Mouse (Mus musculus) left cerebral cortex, postnatal 25 days (tissue): ENCODE results near the gene Fgr. TPM values are rescaled to one million over a fixed set of nuclear protein-coding genes. Genes with fewer than 3 reads are reported as not detected.

Experiments used
- DNase-seq, 2 experiments: peaks; one replicate each; pipeline ENCODE4 v3.0.0; 2022; ENCODE audit warnings: low spot score in 2 of 2, mixed read lengths in 1 of 2
- intact Hi-C: fragments of 180-260 bp; cut with DNase I; formaldehyde crosslinking; loops from one replicate; pipeline ENCODE4 v1.15.1; 2025
- total RNA-seq, 2 experiments: library from RNA; stranded (reverse); gene quantifications; 2 replicates each; pipeline ENCODE4 v1.2.3; 2021

The Fgr gene
- total RNA-seq, 2 experiments from 2014 or later = 0.18 to 0.25 TPM

DNA sequence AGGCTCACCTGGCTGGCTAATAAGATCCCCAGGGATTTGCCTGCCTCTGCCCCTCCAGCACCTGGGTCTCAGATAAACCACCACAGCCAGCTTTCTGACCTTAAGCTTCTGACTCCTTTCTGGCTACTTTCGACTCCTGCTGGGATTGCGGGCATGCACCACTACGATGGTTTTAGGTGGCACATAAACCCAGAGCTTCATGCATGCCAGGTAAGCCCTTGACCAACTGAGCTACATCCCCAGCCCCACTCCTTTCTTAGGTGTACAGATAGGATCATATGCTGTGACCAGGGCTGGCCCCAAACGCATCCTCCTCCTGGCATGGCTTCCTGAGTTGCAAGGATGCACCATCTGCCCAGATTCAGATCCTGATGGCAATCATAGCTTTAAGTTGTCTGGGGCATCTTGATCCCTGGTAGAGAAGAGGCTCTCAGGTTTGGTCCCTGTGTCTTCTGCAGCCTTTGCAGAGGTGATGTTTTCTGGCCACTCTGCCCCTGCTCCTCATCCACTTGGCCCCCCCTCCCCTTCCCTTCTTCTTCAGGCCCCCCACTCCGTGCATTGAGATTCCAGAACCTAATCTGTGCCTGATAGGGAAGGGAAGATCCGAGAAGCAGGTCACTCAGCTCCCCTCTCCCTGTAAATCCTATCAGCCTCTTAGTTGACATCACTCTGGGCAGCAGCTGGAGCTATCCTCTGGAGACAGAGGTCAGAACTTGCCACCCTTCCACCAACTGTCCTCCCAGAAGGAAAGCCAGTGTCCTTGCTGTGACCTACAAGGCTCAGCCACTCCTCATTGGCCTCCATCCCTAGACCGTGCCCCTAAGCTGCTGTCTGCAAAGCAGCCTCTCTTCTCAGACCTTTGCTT, 19.1 kb upstream of the Fgr start:
- DNase-seq = no peak
- intact Hi-C loops = loop anchor here (5.0 kb wide), 1 partner anchor 33 kb away; no protein-coding TSS in a partner anchor

DNA sequence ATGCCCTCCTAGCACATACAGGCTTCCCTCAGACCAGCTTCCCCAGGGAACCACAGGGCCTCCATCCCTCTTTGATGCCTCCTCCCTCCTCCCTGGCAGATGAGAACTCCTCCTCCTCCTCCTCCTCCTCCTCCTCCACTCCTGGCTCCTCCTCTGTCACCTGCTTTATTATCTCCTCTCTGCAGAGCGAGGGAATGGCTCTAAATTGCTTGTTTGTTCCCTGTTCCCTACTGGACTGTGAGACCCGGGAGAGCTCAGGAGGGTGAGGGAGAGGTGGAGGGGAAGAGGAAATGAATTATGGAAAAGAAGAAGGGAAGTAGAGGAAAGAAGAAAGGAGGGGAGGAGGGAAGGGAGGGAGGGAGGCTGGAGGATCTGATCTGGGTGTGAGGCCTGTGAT, 18.5 kb upstream of the Fgr start:
- intact Hi-C loops = no loop called here
- DNase-seq = no peak

DNA sequence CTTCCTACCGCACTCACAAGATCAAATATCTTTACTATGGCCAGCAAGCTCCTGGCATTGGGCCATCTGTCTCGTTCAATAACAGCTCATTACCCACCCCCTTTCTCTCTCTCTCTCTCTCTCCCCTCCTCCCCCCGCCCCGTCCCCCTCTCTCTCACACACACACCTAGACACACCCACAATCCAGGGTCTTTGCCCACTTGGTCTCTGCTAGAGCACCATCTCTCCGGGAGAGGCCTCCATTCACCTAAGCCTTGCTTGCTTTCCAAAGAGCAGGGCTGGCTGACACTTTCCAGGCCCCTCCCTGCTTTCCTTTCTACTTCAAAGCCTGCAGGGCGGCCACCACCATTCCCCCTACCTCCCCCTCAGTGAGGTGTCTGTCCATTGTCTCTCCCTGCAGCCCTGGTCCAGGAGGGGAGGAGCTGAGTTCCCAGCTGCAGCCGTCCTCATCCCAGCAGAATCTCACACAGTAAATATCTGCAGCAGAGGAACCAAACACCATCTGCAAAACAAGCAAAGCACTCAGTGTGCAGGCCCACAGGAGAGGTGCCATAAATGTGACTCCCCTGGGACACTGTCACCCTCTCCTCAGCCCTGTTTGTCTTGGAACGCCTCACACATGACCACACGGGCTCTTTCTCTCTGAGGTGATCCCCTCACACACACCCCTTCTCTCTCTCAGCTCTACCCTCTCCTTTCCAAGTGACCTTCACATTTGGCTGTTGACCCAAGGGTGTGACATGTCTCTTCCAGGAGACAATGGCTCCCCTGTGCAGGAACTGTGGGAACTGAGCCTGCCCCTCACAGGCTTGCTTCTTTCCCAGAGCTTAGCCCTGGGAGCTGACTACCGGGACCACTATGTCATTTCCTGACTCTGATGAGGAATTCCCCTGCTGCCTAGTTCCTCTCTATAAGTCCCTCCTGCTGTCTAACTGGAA, 14.9 kb upstream of the Fgr start:
- no peak for DNase-seq
- intact Hi-C loops = no loop called here

DNA sequence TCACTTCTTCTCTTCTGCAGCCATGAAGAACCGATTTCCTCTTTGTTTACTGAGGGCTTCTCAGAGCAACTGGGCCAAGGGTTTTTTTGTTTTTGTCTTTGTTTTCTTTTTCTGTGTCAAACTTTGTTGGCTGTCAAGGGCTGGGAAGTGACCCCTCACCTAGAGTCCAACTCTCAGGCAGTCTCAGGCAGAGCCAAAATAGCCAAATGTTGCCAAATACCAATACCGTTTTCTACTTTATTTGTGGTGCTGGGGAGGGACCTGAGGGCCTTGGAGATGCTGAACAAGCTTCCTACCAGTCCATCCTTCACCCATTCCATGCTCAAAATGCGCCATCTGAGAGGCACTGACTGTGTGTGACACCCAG, 14.2 kb upstream of the Fgr start:
- intact Hi-C loops = no loop called here
- DNase-seq = no peak

DNA sequence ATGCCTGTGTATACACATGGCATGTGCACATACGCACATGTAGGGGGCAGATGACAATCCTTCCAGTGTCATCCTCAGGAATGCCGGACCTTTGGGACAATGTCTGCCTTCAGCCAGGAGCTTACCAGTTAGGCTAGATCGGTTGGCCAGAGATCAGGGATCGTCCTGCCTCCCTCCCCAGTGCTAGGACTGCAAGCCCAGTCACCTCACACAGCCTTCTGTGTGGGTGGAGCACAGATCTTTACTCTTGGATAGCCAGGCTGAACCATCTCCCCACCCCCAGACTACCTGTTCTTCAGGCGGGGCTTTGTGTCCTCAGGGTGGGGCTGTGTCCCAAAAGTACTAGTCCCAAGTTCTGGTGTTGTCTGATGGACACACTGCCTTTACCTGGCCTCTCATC, 13.6 kb upstream of the Fgr start:
- intact Hi-C loops = no loop called here

DNA sequence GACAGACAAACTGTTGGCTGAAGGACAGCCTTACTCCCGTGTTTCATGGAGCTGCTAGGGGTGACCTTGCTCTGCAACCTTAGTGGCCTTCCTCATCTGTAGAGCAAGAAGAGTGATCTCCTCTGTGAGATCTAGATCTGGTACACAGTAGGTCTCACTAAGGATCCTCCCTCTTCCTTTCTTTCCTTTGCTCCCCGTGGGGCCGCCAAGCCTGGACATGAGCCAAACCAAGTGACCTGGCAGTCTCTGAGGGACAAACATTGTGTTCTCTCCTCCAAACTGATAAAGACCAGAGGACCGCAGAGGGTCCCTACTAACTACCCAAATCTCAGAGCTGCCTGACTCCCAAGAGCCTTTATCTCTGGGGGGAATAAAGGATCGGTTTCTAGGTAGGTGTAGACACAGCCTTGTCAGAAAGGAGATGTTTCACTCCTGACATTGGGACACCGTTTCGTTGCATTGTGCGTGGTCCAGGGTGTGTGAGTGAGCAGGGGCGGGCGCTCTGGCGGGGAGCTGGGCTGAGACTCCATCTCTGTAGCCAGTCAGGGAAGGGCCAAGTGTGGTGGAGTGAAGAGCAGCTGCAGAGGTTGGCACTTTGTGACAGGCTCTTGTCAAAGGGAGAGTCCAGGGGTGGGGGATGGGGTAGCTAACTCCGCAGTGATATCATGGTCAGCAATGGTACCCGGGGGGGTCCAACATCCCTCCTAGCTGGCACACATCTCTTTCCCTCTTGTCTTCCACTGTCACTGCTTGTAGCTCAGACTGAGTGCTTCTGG, 12.8 kb upstream of the Fgr start:
- DNase-seq = no peak
- intact Hi-C loops = no loop called here

More for the DNA sequence above, 13.6 kb upstream of the Fgr start:
- no peak for DNase-seq

DNA sequence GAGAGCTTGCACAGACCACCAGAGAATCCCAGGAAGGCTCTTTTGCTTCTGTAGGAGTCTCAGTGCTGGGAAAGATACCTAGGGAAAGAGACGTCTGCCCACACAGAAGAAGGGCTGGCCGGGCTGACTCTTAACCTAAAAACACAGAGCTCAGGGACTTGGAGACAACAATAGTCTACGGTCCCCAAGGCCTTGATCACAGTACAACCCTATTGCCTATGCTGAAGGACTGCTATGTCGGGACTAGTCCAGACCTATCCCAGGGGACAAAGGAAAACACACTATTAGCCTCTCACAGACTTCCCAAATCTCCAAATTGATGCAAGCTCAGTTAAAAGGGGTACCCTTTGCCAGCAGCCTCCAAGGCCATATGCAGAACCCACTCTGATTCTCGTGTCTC, 12.0 kb upstream of the Fgr start:
- DNase-seq = no peak
- intact Hi-C loops = no loop called here

DNA sequence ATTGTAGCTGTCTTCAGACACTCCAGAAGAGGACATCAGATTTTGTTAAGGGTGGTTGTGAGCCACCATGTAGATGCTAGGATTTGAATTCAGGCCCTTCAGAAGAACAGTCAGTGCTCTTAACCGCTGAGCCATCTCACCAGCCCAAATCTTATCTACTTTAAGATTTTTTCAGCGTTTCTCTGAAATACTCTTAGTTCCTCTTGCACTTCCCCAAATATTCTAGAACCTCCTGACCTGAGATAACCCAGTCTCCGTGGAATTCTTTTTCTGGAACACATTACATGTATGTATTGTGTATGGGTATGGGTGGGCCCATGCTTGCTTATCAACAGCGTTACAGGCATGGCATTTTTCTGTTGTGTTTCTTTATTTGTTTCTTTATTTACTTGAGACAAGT, 11.3 kb upstream of the Fgr start:
- intact Hi-C loops = no loop called here
- no peak for DNase-seq

DNA sequence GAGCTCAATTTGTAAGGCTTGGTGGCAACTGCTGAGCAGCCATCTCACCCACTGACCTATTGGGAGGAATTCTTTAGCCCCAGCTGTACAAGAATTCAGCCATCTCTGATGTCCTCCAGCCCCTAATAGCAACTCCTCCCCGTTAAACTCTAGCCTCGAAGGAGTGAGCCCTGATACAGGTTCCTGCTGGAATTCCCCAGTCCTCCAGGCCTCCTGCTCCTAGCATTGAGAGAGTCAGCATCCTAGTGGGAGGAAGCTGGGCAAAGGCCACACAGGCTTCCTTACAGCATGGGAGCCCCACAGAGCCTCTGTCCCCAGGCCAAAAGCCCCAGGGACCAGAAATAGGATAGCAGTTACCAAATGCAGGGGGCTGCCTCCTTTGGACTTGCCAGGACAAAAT, 10.5 kb upstream of the Fgr start:
- no peak for DNase-seq
- intact Hi-C loops = no loop called here

DNA sequence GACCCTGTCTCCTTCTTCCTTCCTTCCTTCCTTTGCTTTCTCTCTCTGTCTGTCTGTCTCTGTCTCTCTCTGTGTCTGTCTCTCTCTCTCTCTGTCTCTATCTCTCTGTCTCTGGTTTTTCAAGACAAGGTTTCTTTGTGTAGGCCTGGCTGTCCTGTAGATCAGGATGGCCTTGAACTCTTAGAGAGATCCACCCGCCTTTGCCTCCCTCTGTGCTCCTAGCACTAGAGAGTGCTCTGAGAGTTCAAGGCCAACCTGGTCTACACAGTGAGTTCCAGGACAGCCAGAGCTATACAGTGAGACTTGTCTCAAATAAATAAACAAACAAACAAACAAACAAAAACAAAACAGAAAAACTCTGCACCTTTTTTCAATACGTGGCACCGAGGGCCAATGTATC, 9.8 kb upstream of the Fgr start:
- intact Hi-C loops = no loop called here
- DNase-seq = no peak

DNA sequence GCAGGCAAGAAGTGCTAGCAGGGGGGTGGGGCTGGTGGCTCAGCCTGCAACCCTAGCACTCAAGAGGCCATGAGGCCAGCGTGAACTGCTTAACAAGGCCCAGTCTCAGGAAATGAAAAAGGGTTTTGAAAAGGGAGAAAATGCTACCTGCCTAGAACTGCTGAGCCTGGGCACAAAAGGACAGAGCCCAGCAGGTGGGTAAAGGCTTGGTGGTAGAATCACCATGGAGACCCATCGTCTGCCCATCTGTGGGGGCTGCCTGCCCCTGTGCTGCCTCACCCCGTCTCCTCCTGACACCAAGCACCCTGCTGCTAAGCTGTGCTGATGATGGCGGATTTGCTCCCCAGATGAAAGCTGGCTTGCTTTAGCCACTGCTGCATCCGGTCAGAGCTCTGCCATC, 9.4 kb upstream of the Fgr start:
- no peak for DNase-seq
- intact Hi-C loops = no loop called here

DNA sequence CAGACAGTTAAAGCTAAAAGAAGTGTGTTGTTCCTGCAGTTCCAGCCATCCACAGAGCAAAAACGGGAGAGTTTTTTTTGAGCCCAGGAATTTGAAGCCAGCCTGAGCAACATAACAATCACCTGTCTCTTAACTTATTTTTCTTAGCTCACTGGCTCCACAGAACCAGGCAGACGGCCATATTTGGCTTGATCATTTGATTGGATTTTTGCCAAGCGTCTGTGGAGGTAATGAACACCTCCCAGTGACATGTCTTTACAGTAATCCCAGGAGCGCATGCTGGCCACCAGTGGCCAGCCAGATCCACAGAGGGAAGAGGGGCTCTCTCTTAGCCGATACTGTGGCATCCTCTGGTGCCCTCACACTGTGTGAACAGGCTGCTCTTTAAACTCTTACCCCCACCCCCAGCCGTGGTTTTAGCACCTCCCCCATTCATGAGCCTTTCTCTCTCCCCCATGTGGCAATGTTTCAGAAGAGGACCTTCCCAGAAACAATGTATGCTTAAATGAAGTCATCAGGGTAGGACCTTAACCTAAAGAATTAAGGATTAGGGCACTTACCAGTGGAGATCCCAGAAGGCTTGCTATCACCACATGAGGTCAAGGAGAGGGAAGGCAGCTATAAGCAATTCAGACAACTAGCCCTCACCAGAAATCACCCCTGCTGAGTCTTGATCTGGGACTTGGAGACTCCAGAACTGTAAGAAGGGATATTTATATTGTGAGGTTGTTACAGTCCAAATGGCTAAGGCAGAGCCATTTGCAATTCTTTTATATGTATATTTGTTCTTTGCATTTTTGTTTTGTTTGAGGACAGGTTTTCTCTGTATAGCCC, 5.6 kb upstream of the Fgr start:
- no peak for DNase-seq
- intact Hi-C loops = no loop called here

DNA sequence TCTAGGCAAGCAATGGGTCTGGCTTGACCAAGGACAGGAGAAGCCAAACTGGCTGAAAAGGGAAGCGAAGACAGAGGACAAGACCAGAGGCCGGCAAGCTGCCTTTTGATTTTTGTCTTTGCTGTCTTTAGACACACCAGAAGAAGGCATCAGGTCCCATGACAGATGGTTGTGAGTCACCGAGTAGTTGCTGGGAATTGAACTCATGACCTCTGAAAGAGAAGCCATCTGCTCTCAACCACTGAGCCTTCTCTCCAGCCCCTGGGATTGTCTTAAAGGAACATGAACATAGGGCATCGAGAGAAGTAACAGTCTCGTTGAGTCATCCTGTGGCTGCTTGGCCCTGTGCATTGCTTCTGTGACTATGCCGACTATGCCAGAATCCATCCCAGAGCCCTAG, 2.3 kb upstream of the Fgr start:
- intact Hi-C loops = no loop called here
- DNase-seq = no peak

DNA sequence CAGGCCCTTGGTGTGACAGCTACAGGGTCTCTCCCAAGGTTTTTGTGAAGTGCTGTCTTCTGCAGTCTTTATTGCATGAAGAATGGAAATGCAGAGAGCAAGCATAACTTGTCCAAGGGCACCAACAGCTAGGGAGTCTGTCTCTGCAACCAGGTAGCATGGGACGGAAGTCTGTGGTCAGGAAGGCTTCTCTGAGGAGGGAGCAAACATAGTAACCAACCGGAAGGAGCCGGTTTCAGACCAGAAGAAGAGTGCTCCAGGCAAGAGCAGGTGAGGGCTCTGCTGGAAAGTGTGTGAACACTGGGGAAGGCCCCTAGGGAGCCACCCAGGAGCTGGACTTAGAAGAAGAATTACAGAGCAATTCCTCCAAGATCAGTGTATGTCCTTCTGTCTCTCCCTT, 1.8 kb upstream of the Fgr start:
- intact Hi-C loops = no loop called here
- DNase-seq = no peak

DNA sequence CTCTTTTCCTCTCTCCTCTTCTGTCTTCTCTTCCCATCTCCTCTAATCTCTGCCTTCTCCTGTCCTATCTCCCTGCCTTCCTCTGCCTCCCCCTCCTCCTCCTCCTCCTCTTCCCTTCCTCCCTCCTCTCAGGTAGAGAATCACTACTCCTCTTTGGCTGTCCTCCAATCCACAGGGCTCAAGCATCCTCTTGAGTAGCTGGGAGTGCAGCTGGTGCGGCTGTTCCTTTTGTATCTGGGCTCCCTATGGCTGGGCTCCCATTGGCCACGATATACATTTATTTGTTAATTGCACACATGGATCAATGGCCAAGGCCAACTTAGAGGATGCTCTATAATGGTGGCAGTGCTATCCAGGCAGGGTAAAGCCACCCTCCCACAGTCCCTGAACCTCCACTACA, 1.3 kb upstream of the Fgr start:
- intact Hi-C loops = no loop called here
- DNase-seq = no peak

DNA sequence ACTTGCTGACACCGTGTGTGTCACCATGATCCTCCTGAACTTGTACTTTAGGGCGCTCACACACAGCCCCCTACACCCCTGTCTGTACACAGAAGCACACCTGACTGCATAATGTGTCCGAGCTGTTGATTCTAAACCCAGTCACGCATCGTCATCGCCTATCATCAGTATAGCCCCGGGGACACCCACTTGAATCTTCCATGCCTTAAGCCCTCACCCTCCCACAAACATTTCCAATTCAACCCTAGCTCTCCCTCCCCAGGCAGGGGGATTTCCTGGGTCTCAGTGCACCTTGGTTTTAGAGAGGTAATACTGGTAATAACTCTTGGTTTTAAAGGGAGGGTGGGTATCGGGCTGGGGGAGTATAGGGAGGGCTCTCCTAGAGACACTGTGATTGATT, 709 bp upstream of the Fgr start:
- intact Hi-C loops = no loop called here
- DNase-seq = no peak

DNA sequence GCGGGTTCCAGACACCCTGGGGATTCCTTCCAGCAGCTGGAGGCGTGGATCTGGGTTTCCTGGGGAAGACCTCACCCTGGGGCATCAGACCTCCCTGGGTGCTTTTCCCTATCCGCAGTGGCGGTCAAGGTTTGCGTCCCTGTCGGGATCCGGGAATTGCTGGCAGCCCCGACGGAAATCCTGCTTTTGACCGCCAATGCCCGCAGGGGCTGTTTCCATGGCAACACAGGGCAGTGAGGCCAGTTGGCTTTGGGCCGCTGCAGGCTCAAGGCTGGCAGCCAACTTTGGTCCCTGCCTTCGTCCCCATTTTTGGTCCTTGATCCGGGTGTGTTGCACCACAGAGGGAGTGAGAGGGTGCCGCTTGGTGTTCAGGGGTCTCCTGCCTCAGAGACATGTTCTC, 1.0 kb downstream of the Fgr start:
- intact Hi-C loops = no loop called here
- peak; percentile 33 to 40 for DNase-seq

DNA sequence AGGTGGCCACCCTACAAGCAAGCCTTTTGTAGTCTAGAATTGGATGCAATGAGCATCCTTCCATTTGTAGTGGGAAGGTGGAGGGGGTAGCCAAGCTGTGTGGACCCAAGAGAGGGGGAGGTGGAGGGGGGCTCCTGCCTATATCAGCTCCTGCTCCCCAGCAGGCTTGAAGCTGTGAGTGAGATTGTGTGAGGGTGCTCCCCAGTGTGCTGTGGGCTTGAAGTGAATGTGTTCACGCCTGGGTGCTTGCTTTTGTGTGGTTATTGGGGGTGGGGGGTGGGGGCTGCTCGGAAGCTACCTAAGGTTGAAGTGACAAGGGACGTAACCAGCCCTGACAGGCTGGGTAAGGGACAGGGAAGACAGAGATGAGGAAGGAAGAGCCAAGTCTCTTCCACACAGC, 1.9 kb downstream of the Fgr start:
- intact Hi-C loops = no loop called here
- DNase-seq = no peak

DNA sequence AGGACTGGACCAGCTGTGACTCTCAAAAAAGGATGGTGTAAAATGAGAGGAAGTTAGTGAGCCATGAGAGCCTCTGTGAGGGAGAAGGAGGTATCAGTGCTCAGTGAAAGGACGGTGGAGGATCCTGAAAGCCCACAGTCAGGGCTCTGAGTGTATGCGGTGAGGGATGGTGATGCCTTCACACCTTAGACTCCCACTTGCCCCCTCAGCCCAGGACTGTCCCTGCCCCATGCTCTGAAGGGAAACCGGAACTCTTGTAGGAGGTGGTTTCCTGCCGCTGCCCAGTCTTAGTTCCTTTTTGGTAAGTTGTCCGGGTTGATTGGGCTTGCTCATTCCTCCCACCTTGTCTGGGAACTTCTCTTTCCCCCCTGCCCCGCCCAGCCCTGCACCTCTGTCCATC, 2.8 kb downstream of the Fgr start:
- intact Hi-C loops = no loop called here
- no peak for DNase-seq
